Mouse (Mus musculus): Measurements from ENCODE around the gene Cirbp. TPM values are rescaled to one million over a fixed set of nuclear protein-coding genes. Genes with fewer than 3 reads are reported as not detected.

The Cirbp gene
- polyA plus RNA-seq, 2 experiments: 10.1 to 19.8 TPM

GRCm38 (mm10) chr10:80134421-80134820 is 31.4 kb upstream of the Cirbp start:
- Histone ChIP-seq H3K4me1 (replicated peaks; ENCODE audit: control insufficient read depth in 2 of 2, insufficient read depth in 2 of 2, low read length in 1 of 2) (peaks cover 0 to 11% of the 10 kb centered on the region in 2 experiments; a peak in 3 of 4 replicates), H3K4me2 (ENCODE audit: low read depth) (no peak overlapping the region), H3K9ac (replicated peaks) (no peak overlapping the region), H3K27ac (no peak overlapping the region), H3K36me3 (replicated peaks; ENCODE audit: control insufficient read depth, insufficient read depth, low read depth) (peaks cover 21% of the 10 kb centered on the region), H3K9me3 (ENCODE audit: control insufficient read depth, low read length) (no peaks in the 10 kb centered on the region), H3K4me3 (ENCODE audit: insufficient read depth in 1 of 2, low read depth in 2 of 2, low read length in 2 of 2) (no peak overlapping the region), H3K27me3 (ENCODE audit: control insufficient read depth, insufficient read depth, low read length) (peaks cover 32% of the 10 kb centered on the region)
- ATAC-seq (ENCODE audit: insufficient read depth) (no peak), DNase-seq (ENCODE audit: low read depth in 3 of 3, low spot score in 3 of 3) (no peak)
- 81% methylated on average over 9 of the region's 9 CpGs for WGBS (ENCODE audit: insufficient replicate concordance)
- TF ChIP-seq EP300 (IDR thresholded peaks at IDR 0.05; ENCODE audit: low read depth) (no peak), CTCF (IDR thresholded peaks at IDR 0.05; ENCODE audit: low read depth) (no peak)

DNA sequence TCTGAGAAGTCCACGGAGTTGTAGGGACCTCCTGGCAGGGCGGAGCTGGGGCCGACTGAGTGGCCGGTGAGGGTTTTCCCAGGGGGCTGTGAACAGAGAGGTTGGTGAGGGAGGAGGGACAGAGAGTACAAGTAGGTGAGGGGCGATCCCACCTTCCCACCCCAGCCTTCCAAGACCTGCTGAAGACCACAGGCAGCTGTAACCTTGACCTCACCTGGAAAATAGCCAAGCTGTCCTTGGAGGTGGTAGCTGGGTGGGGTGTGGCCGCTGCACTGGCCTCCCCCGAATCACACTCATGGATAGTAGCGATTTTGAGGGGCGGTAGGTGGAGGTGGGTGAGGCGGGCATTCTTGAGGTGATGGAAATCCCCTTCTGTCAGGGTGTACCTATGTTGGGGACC is 30.6 kb upstream of the Cirbp start:
- DNase-seq (ENCODE audit: low read depth in 3 of 3, low spot score in 3 of 3) (no peak), ATAC-seq (ENCODE audit: insufficient read depth) (no peak)
- Histone ChIP-seq H3K27ac (no peak overlapping the region), H3K9ac (replicated peaks) (no peak overlapping the region), H3K27me3 (ENCODE audit: control insufficient read depth, insufficient read depth, low read length) (peaks cover 33% of the 10 kb centered on the region), H3K36me3 (replicated peaks; ENCODE audit: control insufficient read depth, insufficient read depth, low read depth) (peaks cover 14% of the 10 kb centered on the region), H3K4me1 (replicated peaks; ENCODE audit: control insufficient read depth in 2 of 2, insufficient read depth in 2 of 2, low read length in 1 of 2) (peaks cover 0 to 14% of the 10 kb centered on the region in 2 experiments; a peak in 3 of 4 replicates), H3K4me3 (ENCODE audit: insufficient read depth in 1 of 2, low read depth in 2 of 2, low read length in 2 of 2) (no peak overlapping the region), H3K4me2 (ENCODE audit: low read depth) (no peak overlapping the region), H3K9me3 (ENCODE audit: control insufficient read depth, low read length) (no peaks in the 10 kb centered on the region)
- WGBS (ENCODE audit: insufficient replicate concordance): 72% methylated on average over 10 of the region's 10 CpGs
- TF ChIP-seq EP300 (IDR thresholded peaks at IDR 0.05; ENCODE audit: low read depth) (no peak), CTCF (IDR thresholded peaks at IDR 0.05; ENCODE audit: low read depth) (no peak)

DNA sequence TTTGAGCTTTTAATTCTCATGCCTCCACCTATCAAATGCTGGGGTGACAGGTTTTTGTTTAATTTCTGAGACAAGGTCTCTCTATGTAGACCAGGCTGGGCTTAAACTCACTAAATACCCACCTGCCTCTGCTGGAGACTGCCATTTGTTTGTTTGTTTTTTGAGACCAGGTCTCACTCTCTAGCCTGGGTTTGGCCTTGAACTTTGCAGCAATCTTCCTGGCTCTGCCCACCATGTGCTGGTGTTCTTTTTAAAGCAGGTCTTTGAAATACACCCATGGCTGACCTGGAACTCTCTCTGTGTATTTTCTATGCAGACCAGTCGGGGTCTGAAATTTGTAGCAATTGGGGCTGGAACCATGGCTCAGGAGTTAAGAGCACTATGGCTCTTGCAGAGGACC is 30.1 kb upstream of the Cirbp start:
- Histone ChIP-seq H3K27me3 (ENCODE audit: control insufficient read depth, insufficient read depth, low read length) (peaks cover 33% of the 10 kb centered on the region), H3K4me1 (replicated peaks; ENCODE audit: control insufficient read depth in 2 of 2, insufficient read depth in 2 of 2, low read length in 1 of 2) (peaks cover 2 to 16% of the 10 kb centered on the region in 2 experiments; a peak in 3 of 4 replicates)

GRCm38 (mm10) chr10:80136179-80136951 is 29.4 kb upstream of the Cirbp start:
- Histone ChIP-seq H3K4me1 (replicated peaks; ENCODE audit: control insufficient read depth in 2 of 2, insufficient read depth in 2 of 2, low read length in 1 of 2) (peaks cover 2 to 20% of the 10 kb centered on the region in 2 experiments; a peak in 3 of 4 replicates), H3K27me3 (ENCODE audit: control insufficient read depth, insufficient read depth, low read length) (peaks cover 33% of the 10 kb centered on the region), H3K27ac (no peak overlapping the region), H3K9me3 (ENCODE audit: control insufficient read depth, low read length) (no peaks in the 10 kb centered on the region), H3K36me3 (replicated peaks; ENCODE audit: control insufficient read depth, insufficient read depth, low read depth) (peaks cover 5% of the 10 kb centered on the region), H3K4me3 (ENCODE audit: insufficient read depth in 1 of 2, low read depth in 2 of 2, low read length in 2 of 2) (peak overlapping the region in 1 of 2 experiments; percentile 23; a peak in 1 of 4 replicates), H3K9ac (replicated peaks) (no peak overlapping the region), H3K4me2 (ENCODE audit: low read depth) (peak overlapping the region; percentile 83)
- ATAC-seq (ENCODE audit: insufficient read depth) (no peak), DNase-seq (ENCODE audit: low read depth in 3 of 3, low spot score in 3 of 3) (no peak)
- no peak for TF ChIP-seq CTCF (IDR thresholded peaks at IDR 0.05; ENCODE audit: low read depth)
- no peak for TF ChIP-seq EP300 (IDR thresholded peaks at IDR 0.05; ENCODE audit: low read depth)
- WGBS (ENCODE audit: insufficient replicate concordance): 29% methylated on average over 46 of the region's 49 CpGs

More for the DNA sequence above, 30.1 kb upstream of the Cirbp start:
- Histone ChIP-seq H3K36me3 (replicated peaks; ENCODE audit: control insufficient read depth, insufficient read depth, low read depth) (peaks cover 10% of the 10 kb centered on the region), H3K9ac (replicated peaks) (no peak overlapping the region), H3K4me3 (ENCODE audit: insufficient read depth in 1 of 2, low read depth in 2 of 2, low read length in 2 of 2) (no peak overlapping the region), H3K4me2 (ENCODE audit: low read depth) (no peak overlapping the region), H3K27ac (no peak overlapping the region), H3K9me3 (ENCODE audit: control insufficient read depth, low read length) (no peaks in the 10 kb centered on the region)
- DNase-seq (ENCODE audit: low read depth in 3 of 3, low spot score in 3 of 3): no peak
- TF ChIP-seq CTCF (IDR thresholded peaks at IDR 0.05; ENCODE audit: low read depth) (no peak), EP300 (IDR thresholded peaks at IDR 0.05; ENCODE audit: low read depth) (no peak)
- no peak for ATAC-seq (ENCODE audit: insufficient read depth)
- 64% methylated on average over 1 of the region's 1 CpGs for WGBS (ENCODE audit: insufficient replicate concordance)

DNA sequence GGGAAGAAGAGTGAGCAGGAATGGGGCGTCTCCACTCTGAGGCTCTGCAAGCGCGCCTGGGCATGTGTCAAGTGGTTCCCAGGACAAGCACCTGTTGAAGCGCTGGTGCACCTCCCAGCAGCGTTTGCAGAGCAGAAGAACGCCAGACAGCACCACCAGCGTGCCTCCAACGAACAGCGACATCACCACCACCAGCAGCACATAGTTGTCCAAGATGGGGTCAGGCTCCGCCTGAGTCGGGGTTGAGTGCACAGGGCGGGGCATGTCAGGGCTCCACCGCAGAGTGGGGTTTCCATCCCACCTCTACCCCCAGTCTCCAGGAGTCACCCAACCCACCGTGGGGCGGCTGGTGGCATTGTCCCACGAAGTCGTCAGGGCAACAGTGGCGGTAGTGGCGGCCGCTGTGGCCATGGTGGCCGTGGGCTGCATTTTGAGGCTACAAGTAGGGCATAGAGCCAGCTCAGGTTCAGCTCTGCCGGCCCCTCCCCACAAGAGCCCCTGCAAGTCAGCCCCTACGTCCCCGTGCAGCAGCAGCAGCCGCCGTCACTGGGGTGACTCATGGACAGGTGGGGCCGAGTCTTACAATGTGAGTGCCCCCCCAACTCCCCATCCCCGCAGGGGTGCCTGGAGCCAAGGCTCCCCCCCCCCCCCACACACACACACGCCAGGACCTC is 28.7 kb upstream of the Cirbp start:
- WGBS (ENCODE audit: insufficient replicate concordance): 2% methylated on average over 29 of the region's 29 CpGs
- ATAC-seq (ENCODE audit: insufficient read depth): no peak
- H3K9ac ChIP-seq (replicated peaks): no peak overlapping the region
- DNase-seq (ENCODE audit: low read depth in 3 of 3, low spot score in 3 of 3): no peak
- H3K4me2 ChIP-seq (ENCODE audit: low read depth): peak overlapping the region; percentile 83
- H3K36me3 ChIP-seq (replicated peaks; ENCODE audit: control insufficient read depth, insufficient read depth, low read depth): no peaks in the 10 kb centered on the region
- peaks cover 33% of the 10 kb centered on the region for H3K27me3 ChIP-seq (ENCODE audit: control insufficient read depth, insufficient read depth, low read length)
- no peak for TF ChIP-seq CTCF (IDR thresholded peaks at IDR 0.05; ENCODE audit: low read depth)
- TF ChIP-seq EP300 (IDR thresholded peaks at IDR 0.05; ENCODE audit: low read depth): no peak
- H3K9me3 ChIP-seq (ENCODE audit: control insufficient read depth, low read length): no peaks in the 10 kb centered on the region
- H3K27ac ChIP-seq: no peak overlapping the region
- H3K4me1 ChIP-seq (replicated peaks; ENCODE audit: control insufficient read depth in 2 of 2, insufficient read depth in 2 of 2, low read length in 1 of 2): peaks cover 2 to 20% of the 10 kb centered on the region in 2 experiments; a peak in 3 of 4 replicates
- peak overlapping the region in 1 of 2 experiments; percentile 23; a peak in 2 of 4 replicates for H3K4me3 ChIP-seq (ENCODE audit: insufficient read depth in 1 of 2, low read depth in 2 of 2, low read length in 2 of 2)

Data from liver, embryonic 14.5 days (tissue).